Mouse (Mus musculus) gastrocnemius, postnatal 14 days (tissue): ENCODE data around the gene Hgd. TPM values are rescaled to one million over a fixed set of nuclear protein-coding genes. Genes with fewer than 3 reads are reported as not detected.

Experiments
- DNase-seq: peaks from one replicate; pipeline ENCODE4 v3.0.0; 2021; ENCODE audit warnings: mixed read lengths
- intact Hi-C: fragments of 180-260 bp; cut with DNase I; formaldehyde crosslinking; loops from one replicate; pipeline ENCODE4 v1.15.1; 2025; ENCODE audit warnings: low total_unique reads
- long read RNA-seq, 2 experiments: library from polyadenylated mRNA; stranded (forward); transcript quantifications; one replicate each; pipeline ENCODE4 v2.0.0; 2021
- total RNA-seq, 2 experiments: library from RNA; stranded (reverse); gene quantifications; 2 replicates each; pipeline ENCODE4 v1.2.3; 2021

Hgd gene
- total RNA-seq, result not detected
- long read RNA-seq, experiment 1, result 0 reads
- long read RNA-seq, experiment 2, result 0 reads

DNA sequence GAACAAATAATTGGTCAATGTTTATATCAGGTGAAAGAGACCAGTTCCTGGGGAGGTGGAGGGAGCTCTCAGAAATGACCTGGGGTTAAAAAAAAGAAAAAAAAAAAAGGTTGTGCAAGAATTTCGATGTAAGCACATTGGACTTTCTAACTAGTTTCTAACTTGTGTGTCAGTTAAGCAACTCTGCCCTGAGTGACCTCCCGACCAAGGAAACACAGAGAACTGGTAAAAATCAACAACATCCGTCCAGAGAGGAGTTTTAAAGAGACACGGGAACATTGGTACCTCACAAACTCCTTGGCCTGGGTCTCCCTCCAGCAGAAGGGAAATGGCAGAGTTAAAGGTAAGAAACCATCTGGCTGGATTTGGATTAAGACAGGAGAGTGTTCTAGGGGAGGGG is at the start of gene Hgd:
Hgd (plus strand) TSS at position 160 of the 400 bp plus-strand sequence.
- intact Hi-C loops, result no loop called here

DNA sequence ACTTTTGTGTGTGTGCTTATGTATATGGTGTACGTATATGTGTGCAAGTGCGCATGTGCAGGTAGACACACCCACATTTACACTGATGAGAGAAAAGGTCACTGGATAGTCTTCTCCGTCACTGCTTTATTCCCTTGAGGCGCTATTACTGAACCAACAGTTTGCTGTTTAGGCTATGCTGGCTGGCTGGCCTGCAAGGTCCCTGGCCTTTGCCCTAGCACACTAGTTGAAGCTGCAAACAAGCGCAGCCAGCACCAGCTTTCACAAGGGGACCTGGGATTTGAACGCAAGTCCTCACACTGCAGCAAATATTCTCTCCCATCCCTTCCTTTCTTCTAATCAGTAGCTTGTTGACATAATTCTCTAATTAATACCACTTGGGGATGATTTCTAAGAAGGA is 49.8 kb upstream of the Hgd start:
- DNase-seq, result no peak
- intact Hi-C loops, result no loop called here

More for the DNA sequence above, at the start of gene Hgd:
- no peak for DNase-seq

DNA sequence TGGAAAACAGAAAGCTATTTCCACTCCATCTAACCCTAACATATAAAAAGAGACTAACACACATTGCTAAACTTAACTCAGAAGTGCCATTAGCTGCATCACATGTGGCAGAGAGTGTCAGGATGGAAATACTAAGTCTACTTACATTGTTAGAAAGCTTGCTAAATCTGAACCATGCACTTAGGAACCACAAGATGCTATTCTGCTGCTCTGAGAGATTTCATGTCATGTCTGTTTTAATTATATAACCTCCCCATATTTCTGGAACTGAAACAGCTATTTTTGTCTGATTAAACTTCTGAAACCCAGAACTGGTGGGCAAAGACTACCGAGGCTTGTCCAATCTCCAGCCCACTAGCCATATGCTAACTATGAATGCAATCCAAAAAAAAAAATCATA is 47.9 kb upstream of the Hgd start:
- no peak for DNase-seq
- intact Hi-C loops, result no loop called here

DNA sequence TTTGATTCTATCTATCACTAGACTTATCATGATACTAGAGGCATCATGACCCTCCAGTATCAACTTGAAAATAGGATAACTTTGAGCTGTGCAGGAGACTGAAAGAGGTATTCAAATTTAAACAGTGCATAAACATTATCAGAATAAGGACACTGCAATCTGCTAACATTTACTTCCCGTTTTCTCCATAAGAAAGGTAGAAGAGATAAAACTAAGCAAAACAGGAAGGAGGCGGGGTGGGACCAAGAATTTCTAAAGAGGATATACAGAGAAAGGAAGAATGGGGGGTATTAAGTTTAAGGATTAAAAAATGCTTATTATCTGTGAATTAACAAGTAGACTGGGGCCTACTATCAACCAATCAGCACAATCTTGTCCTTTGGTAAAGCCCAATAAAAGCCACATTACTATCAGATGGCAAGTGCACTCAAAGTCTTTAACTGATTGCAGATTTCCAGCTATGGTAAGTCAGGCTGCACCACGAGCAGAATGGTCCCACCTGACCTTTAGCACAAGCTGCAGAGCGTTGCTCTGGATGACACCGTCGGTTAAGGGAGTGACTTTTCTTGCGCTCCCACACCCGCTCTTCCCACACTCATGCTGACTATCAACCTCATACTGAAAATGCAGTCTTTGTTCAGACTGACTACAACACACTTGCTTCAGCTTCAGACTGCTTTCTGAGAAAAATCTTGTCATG is 46.4 kb upstream of the Hgd start:
- intact Hi-C loops, result no loop called here
- DNase-seq, result no peak

DNA sequence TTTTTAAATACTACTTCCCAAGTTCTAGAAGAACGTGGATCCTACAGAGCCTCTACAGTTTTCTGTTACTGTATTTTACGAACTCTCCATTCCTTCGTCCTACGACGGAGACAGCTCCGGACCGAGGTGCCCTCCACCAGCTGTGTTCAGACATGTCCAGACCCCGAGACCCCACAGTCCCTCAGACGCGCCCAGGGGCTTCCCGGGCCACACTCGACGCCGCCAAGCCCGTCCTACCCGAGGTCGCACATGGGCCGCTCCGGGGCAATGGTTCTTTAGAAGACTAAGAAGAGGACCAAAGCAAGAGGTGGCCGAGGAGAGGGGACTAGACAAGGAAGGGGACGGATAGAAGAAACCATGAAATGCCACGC is 40.7 kb upstream of the Hgd start:
- intact Hi-C loops, result no loop called here
- DNase-seq, result no peak

DNA sequence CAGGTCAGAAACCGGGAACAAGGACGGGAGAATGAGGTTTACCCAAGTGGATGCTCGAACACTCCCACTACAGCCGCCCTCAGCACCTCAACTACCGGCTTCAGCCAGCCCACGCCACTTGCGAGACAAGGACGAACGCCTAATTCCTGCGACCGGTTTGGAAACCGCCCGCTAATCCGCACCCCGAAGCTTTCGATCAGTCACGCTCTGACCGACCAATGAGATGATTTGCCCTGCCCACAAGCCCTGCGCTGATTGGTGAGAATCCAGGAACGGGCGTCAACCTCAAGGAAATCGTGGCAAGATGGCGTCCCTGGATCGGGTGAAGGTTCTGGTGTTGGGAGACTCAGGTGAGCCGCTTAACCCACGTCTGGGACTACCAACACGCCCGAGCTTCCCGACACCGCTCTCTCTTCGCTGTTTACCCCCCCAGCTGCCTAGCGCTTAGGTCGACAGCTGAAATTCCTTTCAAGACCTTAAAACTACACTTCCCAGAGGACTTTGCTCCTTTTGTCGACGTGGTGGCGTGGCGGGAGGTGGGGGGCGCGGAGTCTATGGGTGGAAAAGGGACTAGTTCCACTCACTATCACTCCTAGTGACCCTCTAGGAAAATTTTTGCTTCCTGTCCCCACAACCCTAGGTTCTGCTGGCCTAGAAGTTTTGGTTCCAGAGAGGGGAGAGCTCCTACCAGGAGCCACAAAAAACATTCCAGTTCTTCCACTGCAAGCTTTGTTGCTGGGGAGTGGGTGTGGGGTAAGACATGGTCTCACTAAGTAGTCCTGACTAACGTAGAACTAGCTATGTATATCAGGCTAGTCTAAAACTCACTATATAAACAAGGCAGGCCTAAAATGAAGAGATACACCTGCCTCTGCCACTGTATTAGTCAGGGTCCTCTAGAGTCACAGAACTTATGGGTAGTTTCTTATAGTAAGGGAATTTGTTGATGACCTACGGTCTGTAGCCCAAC is 40.1 kb upstream of the Hgd start, which contains the start of the genes Gtf2e1 and Rabl3:
Gtf2e1 (minus strand) TSS at position 179 of the 970 bp plus-strand sequence.
Rabl3 (plus strand) TSS at position 275 of the 970 bp plus-strand sequence.
- intact Hi-C loops, result no loop called here
- DNase-seq, result peak; percentile 96

DNA sequence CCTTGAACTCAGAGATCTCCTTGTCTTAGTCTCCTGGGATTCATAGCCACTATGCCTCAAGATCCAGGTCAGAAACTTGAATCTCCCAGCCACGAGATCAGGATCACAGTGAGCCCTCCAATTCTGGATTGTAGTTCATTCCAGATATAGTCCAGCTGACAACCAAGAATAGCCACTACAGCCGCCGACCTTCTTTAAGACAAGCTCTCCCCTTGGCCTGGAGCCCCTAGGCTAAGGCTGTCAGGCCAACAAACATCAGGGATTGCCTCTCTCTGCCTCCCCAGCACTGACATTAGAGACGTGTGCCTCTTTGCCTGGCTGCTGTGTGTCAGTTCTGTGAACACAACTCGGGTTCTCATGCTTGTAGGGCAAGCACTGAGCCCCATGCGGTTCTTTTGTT is 39.2 kb upstream of the Hgd start:
- DNase-seq, result peak; percentile 5
- intact Hi-C loops, result no loop called here

DNA sequence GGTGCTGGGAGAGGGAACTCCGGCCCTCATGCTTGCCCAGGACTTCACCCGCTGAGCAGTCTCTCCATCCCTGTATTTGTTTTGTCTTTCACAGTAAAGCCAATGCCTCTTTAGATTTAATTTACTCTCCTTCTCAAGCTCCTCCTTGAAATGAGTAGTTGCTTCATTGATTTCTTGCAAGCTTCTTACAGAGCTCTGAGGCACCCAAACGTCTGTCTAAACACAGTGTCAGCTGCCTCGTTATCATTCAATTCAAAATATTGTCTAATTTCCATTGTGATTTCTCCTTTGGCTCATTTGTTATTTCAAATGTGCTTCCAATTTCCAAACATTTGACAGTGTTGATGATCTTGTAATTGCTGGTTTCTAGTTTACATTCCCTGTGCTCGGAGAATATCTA is 33.6 kb upstream of the Hgd start:
- intact Hi-C loops, result no loop called here
- no peak for DNase-seq

DNA sequence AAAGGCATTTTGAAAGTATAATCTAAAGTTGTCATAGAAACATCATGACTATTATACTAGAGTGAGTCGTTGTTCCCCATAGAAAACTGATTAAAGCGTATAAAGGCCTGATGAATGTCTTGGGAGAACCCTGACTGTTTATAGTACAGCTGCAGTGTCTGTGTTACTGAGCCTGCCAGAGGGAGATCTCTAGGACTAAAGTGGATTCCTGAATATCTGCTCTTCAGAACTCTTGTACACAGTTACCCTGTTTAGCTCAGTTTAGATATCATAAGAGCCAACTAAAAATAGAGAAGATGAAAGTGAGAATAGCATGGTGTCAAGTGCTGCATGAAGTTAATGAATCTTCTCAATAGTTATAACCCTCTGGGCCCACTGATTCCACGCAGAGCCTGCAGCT is 29.7 kb upstream of the Hgd start:
- intact Hi-C loops, result no loop called here

DNA sequence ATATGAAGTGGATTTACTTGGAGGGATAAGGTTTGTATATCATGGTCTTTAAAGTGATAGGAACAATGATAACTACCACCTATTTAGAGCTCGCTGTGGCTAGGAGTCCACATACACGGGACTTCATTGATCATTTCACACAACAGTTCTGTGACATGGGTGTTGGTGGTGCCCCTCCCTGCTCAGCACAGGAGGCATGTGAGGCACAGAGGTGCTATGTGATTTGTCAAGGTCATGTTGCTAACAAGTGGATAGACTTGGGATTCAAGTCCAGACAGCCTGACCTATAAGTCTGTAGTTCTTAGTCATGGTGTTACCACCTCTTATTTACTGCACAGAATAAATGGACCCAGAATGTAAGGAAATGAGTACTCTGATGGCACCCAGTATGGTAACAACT is 29.0 kb upstream of the Hgd start:
- DNase-seq, result no peak
- intact Hi-C loops, result no loop called here

More for the DNA sequence above, 29.7 kb upstream of the Hgd start:
- DNase-seq, result no peak

DNA sequence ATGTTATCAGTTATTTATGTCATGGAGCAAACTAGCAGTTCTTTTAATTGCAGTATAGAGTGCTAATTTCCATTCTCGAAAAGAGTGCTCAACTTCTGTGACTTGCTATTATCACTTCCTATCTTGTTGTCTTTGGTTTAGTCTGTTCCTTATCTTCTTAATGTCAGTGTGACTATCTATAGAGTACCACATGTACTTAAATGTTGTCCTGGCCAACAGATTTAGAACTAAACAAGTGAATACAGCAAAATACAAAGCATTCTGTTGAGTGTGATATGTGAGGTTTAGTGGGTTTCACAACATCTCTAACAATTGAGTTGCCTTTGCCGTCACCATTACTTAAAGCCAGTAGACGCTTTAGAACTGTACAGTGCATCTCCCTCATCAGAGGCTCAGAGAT is 27.1 kb upstream of the Hgd start:
- intact Hi-C loops, result no loop called here
- DNase-seq, result no peak

DNA sequence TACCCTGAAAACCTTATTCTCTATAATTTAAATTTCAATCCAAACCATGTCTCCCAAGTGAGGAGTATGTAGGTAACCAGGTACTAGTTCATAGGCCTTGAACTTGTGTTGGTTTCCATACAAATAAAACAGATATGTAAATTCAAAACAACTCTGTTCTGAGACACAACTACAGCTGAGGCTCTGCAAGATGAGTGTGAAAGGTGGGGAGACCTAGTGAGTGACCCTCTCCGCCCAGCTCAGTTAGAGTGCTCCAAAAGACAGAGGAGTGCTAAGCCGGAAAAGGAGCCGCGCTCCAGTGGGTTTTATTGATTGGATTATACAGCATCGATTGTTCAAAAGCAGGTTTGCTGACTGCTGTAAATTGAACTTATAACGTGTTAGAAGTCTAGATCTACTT is 17.5 kb upstream of the Hgd start:
- intact Hi-C loops, result no loop called here
- no peak for DNase-seq

DNA sequence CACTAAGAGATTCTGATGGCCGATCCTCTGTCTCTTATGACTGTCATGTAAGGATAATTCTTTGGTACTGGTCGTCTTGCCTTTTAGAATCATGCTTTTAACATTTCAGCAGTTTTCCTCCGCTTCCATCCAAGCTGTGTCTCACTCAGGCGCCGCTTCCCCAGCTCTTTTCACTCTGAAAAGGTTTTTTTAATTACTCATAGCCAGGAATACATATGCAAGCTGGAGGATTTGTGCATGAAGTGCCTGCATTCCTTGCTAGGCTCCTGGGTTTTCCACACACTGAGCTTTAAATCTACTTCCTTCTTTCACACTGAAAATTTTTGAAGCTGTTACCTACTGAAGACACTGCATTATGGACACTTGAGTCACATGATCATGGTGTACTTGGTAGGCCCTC is 17.0 kb upstream of the Hgd start:
- intact Hi-C loops, result no loop called here
- DNase-seq, result no peak

DNA sequence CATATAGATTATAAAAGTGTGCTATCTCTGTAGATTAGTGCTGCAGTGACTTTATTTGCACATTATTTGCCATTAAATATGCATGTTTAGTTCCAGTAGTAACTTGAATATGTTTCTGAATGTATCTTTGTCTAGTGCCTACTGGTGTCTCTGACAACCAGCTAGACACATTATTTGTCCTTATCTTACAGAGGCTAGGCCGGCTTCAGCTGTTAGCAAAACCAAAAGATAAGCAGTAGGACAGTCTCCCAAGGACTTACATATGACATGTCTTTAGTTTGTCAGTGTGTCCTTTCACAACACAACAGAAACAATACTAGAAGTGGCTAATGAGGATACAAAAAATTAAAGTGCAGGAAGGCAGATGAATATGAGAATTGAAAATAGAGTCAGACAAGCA is 14.8 kb upstream of the Hgd start:
- intact Hi-C loops, result no loop called here

DNA sequence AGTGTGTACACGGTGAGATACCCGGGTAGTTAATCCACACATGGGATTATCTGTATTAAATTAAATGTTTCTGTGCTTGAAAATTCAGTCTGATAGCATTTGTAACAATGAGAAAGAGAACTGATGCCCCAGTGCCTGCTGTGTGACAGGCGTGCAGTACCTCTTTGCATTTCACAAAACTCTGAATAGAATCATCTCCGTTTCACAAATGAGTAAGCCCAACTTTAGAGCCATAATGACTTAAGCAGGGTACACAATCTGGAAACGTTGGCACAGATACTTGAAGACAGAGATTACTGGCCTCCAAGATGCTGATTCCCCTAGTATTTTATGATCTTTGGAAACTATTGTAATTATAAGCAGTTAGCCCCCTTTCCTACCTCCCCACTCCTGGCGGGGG is 13.8 kb upstream of the Hgd start:
- DNase-seq, result no peak
- intact Hi-C loops, result no loop called here

More for the DNA sequence above, 14.8 kb upstream of the Hgd start:
- DNase-seq, result no peak

DNA sequence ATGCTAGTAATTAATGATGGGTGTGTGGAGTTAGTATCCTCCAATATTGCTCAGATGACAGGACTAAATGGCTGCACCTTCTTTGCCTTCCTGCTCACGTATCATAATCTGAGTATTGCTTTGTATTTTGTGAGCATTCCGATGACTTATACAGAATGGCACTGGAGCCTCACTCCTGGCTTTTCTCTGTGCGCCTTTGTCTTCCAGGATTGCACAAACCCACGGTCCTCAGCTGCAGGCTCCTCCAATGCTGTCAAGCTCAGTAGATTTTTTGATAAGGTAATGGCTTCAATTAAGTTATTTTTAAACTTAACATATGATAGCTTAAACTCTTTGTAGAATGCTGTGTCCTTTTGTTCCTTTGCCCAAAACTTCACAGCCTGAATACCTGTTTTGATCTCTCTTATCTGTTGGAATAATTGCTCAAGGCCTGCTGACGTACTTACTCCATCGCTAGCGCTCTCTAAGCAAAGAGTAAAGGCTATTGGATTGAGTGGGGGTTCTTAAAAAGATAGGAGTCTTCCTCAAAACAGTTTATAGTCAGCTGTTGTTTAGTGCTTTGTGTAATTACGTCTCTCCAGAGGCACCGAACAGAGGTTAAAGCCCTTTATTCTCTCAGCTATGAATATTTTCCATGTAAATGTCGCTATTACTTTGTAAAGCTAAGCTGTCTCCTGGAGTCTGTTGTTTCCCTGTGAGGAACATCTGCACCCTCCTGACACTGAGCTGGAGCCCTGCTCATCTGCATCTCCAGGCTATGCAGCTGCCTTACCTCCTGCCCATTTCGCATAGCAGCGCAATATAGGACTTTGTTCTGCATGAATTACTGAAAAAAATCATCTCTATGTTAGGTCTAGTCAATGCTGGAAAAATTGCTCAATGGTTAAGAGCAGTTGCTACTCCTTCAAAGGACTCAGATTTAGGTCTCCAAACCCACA is 12.6 kb upstream of the Hgd start:
- intact Hi-C loops, result no loop called here
- DNase-seq, result no peak

DNA sequence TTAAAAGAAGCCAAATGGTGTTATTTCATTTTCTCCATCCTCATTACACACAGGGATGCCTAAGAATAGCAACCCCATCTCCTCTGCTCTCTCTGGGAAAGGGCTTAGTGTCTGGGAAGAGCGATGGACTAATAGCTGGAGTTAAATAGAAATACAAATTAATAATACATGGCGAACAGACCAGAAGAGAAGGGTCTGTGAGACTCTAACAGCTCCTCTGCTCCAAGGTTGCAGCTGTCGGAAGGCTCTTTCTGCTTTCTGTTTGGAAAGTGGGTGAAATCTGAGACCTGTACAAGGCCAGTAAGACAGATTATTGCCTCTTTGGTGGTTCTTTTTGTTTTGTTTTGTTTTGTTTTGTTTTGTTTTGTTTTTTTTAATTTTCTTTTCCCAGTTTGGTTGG is 8.4 kb upstream of the Hgd start:
- intact Hi-C loops, result no loop called here
- no peak for DNase-seq

DNA sequence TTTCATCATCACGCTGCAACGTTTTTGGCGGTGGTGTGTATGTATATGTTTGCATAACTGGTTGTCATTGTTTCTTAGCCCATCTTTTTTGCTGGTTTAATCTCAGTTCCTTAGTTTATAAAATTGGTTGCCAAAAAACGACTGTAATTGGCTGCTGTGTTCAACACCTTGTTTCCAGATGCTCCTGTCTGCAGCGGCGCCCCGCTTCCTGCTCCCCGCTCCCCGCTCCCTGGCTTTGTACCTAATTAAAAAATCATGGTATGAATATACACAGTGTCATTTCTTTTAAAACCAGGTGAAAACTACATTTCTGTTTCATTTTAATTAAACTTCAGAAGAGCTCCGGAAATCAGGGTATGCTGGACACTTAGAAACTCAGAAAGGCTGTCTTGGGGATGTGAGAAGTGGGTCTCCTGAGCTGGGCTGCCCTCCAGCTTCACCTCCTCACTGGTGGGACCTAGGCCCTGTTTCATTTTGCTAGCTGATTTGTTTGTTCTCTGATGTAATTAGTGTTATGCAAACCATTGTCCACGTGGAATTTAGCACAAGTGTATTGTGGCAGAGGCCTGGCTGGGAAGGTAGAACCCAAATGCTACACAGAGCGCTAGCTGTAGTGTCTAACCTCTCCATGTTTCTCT is 7.7 kb upstream of the Hgd start:
- DNase-seq, result no peak
- intact Hi-C loops, result no loop called here

DNA sequence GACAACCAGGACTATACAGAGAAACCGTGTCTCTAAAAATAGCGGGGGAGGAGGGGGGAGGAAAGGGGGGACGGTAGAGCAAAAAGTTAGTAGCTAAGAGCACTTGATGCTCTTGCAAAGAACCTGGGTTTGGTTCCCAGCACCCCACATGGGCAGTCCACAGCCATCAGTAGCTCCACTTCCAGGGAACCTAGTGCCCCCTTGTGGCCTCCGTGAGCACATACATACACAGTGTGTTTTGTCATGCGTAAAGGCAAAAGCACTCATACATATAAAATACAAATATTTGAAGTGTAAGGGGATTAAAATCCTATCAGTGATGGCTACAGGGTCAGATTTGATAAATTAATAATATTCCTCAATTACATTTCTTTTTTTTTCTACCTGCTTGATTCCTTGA is 6.9 kb upstream of the Hgd start:
- no peak for DNase-seq
- intact Hi-C loops, result no loop called here
